Mouse (Mus musculus): ENCODE results near the gene Il12rb2. TPM values are rescaled to one million over a fixed set of nuclear protein-coding genes. Genes with fewer than 3 reads are reported as not detected.

Gene Il12rb2
- total and polyA plus RNA-seq, 2 experiments from 2014 or later = 0.61 TPM; not detected in 1

DNA sequence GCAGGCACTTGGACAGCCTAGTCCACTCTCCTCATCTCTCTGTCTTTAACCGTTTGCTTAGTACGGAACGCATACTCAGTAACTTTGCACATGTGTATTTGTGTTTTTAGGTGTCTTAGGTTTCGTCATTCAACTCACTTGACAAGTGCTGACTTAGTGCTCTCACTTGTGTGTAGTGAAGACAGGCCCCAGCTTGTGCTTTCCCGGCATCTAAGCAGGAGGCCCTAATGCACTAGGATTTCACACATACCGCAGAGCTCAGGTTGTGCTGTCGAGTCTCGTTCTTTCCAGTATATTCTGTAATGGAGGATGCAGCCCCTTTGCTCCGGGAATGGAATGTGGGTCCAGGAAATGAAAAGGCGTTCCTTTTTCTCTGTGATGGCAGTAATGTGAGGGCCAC is 72.8 kb downstream of the Il12rb2 start:
- Histone ChIP-seq H3K9ac (replicated peaks; ENCODE audit: low read depth, low read length) (no peak overlapping the region), H3K36me3 (replicated peaks; ENCODE audit: control insufficient read depth, insufficient read depth, low read length) (no peaks in the 10 kb centered on the region), H3K4me3 (ENCODE audit: low read depth, low read length) (no peak overlapping the region), H3K9me3 (replicated peaks; ENCODE audit: control insufficient read depth, low read length) (no peaks in the 10 kb centered on the region), H3K4me1 (ENCODE audit: control insufficient read depth, insufficient read depth) (0 out of 2 replicates have a peak, but pooled peaks cover 17% of the 10 kb centered on the region), H3K27ac (ENCODE audit: low read depth) (no peak overlapping the region), H3K4me2 (ENCODE audit: low read depth, low read length) (no peak overlapping the region), H3K27me3 (ENCODE audit: control insufficient read depth, insufficient read depth, low read length) (no peaks in the 10 kb centered on the region)
- TF ChIP-seq CTCF (IDR thresholded peaks at IDR 0.05; ENCODE audit: low read depth) (no peak), EP300 (IDR thresholded peaks at IDR 0.05; ENCODE audit: low read depth) (no peak)
- 72% methylated on average over 10 of the region's 10 CpGs for WGBS
- ATAC-seq (ENCODE audit: insufficient read depth, low read depth) (no peak), DNase-seq (ENCODE audit: low spot score) (no peak)

DNA sequence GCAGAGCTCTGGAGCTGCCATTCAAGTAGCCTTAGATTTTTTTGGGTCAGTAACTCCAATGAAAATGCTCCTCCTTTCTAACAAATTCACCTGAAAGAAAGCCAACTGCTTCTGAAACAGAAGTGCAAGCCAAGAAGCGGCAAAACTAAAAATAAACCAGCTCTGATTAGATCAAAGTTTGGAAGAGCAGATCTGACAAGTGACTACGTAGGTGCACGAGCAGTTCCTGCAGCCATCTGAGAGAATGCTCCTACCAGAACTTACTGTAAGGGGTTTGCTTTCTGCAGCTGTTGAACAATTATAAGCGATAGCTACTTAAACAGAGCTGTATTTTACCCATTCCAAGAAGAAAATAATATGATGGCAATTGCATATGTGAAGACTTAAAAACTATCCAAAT is 73.5 kb downstream of the Il12rb2 start:
- Histone ChIP-seq H3K4me1 (ENCODE audit: control insufficient read depth, insufficient read depth) (0 out of 2 replicates have a peak, but pooled peaks cover 17% of the 10 kb centered on the region), H3K27me3 (ENCODE audit: control insufficient read depth, insufficient read depth, low read length) (no peaks in the 10 kb centered on the region), H3K4me2 (ENCODE audit: low read depth, low read length) (no peak overlapping the region), H3K9ac (replicated peaks; ENCODE audit: low read depth, low read length) (no peak overlapping the region), H3K4me3 (ENCODE audit: low read depth, low read length) (no peak overlapping the region), H3K9me3 (replicated peaks; ENCODE audit: control insufficient read depth, low read length) (no peaks in the 10 kb centered on the region), H3K36me3 (replicated peaks; ENCODE audit: control insufficient read depth, insufficient read depth, low read length) (no peaks in the 10 kb centered on the region), H3K27ac (ENCODE audit: low read depth) (no peak overlapping the region)
- no peak for DNase-seq (ENCODE audit: low spot score)
- no peak for TF ChIP-seq CTCF (IDR thresholded peaks at IDR 0.05; ENCODE audit: low read depth)
- TF ChIP-seq EP300 (IDR thresholded peaks at IDR 0.05; ENCODE audit: low read depth) = no peak
- ATAC-seq (ENCODE audit: insufficient read depth, low read depth) = no peak
- 65% methylated on average over 4 of the region's 4 CpGs for WGBS

DNA sequence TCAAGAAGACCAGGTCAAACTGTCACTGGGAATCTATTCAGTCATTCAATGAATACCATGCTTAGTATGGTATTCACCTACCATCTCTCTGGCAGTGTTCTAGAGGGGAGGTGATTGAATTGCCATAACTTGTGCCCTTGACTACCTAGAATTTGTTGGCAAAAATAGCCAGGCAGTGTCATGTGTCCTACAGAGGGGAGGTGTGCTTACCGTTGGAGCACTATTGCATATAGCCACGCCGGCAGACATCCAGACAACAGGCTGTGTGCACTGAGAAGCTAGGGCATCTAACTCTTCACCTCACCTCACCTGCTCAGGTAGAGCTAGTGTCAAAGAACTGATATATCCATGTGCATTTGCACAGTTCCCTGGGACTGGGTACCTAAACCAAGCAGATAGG is 74.8 kb downstream of the Il12rb2 start:
- no peak overlapping the region for H3K4me3 ChIP-seq (ENCODE audit: low read depth, low read length)
- no peaks in the 10 kb centered on the region for H3K9me3 ChIP-seq (replicated peaks; ENCODE audit: control insufficient read depth, low read length)
- H3K36me3 ChIP-seq (replicated peaks; ENCODE audit: control insufficient read depth, insufficient read depth, low read length) = no peaks in the 10 kb centered on the region
- no peaks in the 10 kb centered on the region for H3K27me3 ChIP-seq (ENCODE audit: control insufficient read depth, insufficient read depth, low read length)
- H3K4me2 ChIP-seq (ENCODE audit: low read depth, low read length) = no peak overlapping the region
- no peak for DNase-seq (ENCODE audit: low spot score)
- ATAC-seq (ENCODE audit: insufficient read depth, low read depth) = no peak
- H3K4me1 ChIP-seq (ENCODE audit: control insufficient read depth, insufficient read depth) = 0 out of 2 replicates have a peak, but pooled peaks cover 17% of the 10 kb centered on the region
- H3K9ac ChIP-seq (replicated peaks; ENCODE audit: low read depth, low read length) = no peak overlapping the region
- 62% methylated on average over 3 of the region's 3 CpGs for WGBS
- no peak overlapping the region for H3K27ac ChIP-seq (ENCODE audit: low read depth)
- TF ChIP-seq EP300 (IDR thresholded peaks at IDR 0.05; ENCODE audit: low read depth) = no peak
- TF ChIP-seq CTCF (IDR thresholded peaks at IDR 0.05; ENCODE audit: low read depth) = no peak

DNA sequence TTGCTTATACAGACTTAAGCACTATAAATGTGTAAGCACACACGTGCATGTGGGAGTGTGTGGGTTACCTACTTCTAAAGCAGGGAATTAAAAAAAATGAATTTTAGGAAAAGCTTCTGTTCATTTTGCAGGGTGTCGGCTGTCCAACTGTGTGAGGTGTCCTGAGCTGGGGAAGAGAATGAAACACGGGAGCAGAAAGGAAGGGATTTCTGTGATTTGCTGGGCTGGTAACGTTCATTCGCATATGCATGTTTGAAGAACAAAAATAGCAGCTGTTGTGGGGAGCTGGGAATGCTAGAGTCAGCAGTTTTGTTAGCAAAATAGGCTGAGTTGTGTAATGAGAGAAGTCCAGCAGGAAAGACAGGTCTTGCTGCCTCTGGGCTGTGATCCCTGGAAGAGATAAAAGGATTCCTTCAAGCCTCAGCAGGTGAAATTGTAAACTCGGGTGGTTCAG is 75.3 kb downstream of the Il12rb2 start:
- H3K4me2 ChIP-seq (ENCODE audit: low read depth, low read length) = no peak overlapping the region
- TF ChIP-seq EP300 (IDR thresholded peaks at IDR 0.05; ENCODE audit: low read depth) (no peak), CTCF (IDR thresholded peaks at IDR 0.05; ENCODE audit: low read depth) (no peak)
- H3K36me3 ChIP-seq (replicated peaks; ENCODE audit: control insufficient read depth, insufficient read depth, low read length) = no peaks in the 10 kb centered on the region
- ATAC-seq (ENCODE audit: insufficient read depth, low read depth) = peak; percentile 17; the same call in 1 of the 2 replicates
- H3K27me3 ChIP-seq (ENCODE audit: control insufficient read depth, insufficient read depth, low read length) = no peaks in the 10 kb centered on the region
- H3K27ac ChIP-seq (ENCODE audit: low read depth) = no peak overlapping the region; the same call in 1 of the 2 replicates
- H3K9me3 ChIP-seq (replicated peaks; ENCODE audit: control insufficient read depth, low read length) = no peaks in the 10 kb centered on the region
- H3K4me3 ChIP-seq (ENCODE audit: low read depth, low read length) = no peak overlapping the region
- whole genome bisulfite sequencing = 37% methylated on average over 6 of the region's 6 CpGs
- no peak for DNase-seq (ENCODE audit: low spot score)
- no peak overlapping the region for H3K9ac ChIP-seq (replicated peaks; ENCODE audit: low read depth, low read length)
- 0 out of 2 replicates have a peak, but pooled peaks cover 17% of the 10 kb centered on the region for H3K4me1 ChIP-seq (ENCODE audit: control insufficient read depth, insufficient read depth)

DNA sequence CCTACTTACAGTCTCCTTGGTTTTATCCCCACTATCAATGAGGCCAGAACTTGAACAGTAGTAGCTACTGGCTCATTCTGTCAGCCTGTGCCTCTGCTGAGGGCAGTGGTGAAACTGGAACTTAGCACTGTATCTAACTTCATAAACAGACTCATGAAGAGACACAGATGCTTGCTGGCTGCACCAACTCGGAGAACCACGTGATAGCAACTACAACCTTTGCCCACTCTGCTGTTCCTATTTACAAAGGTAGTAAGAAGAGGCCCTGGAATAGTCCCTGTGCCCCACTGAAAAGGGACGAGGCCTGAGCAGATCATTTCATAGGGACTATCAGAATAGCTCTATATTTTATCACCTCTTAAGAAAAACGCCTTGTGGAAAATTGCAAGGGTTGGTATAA is 75.7 kb downstream of the Il12rb2 start:
- no peaks in the 10 kb centered on the region for H3K36me3 ChIP-seq (replicated peaks; ENCODE audit: control insufficient read depth, insufficient read depth, low read length)
- H3K9ac ChIP-seq (replicated peaks; ENCODE audit: low read depth, low read length) = no peak overlapping the region
- ATAC-seq (ENCODE audit: insufficient read depth, low read depth) (no peak), DNase-seq (ENCODE audit: low spot score) (no peak)
- TF ChIP-seq EP300 (IDR thresholded peaks at IDR 0.05; ENCODE audit: low read depth) (no peak), CTCF (IDR thresholded peaks at IDR 0.05; ENCODE audit: low read depth) (no peak)
- H3K4me2 ChIP-seq (ENCODE audit: low read depth, low read length) = no peak overlapping the region
- H3K27ac ChIP-seq (ENCODE audit: low read depth) = no peak overlapping the region; the same call in 1 of the 2 replicates
- WGBS = 47% methylated on average over 4 of the region's 4 CpGs
- no peak overlapping the region for H3K4me3 ChIP-seq (ENCODE audit: low read depth, low read length)
- H3K9me3 ChIP-seq (replicated peaks; ENCODE audit: control insufficient read depth, low read length) = no peaks in the 10 kb centered on the region
- no peaks in the 10 kb centered on the region for H3K27me3 ChIP-seq (ENCODE audit: control insufficient read depth, insufficient read depth, low read length)
- 0 out of 2 replicates have a peak, but pooled peaks cover 17% of the 10 kb centered on the region for H3K4me1 ChIP-seq (ENCODE audit: control insufficient read depth, insufficient read depth)

DNA sequence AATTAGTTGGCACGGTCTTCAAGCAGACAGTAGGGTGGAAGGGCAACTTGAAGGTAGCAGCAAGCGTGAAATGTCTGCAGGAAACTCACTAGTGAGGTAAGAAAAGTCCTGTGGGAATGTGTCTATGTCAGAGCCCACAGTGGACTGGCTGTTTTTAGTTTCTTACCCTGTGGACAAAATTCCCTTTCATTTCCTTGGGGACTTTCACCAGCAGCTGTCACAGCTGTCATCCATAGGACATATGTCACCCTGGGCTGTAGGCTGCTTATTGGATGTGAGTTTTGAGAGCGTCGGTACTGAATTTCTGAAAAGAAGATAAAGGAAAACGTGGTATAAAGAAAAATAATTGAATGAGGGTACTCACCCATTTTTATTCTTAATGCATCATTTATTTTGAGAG is 77.2 kb downstream of the Il12rb2 start:
- Histone ChIP-seq H3K4me1 (ENCODE audit: control insufficient read depth, insufficient read depth) (0 out of 2 replicates have a peak, but pooled peaks cover 17% of the 10 kb centered on the region), H3K27ac (ENCODE audit: low read depth) (no peak overlapping the region), H3K4me3 (ENCODE audit: low read depth, low read length) (no peak overlapping the region), H3K4me2 (ENCODE audit: low read depth, low read length) (no peak overlapping the region), H3K9me3 (replicated peaks; ENCODE audit: control insufficient read depth, low read length) (no peaks in the 10 kb centered on the region), H3K9ac (replicated peaks; ENCODE audit: low read depth, low read length) (no peak overlapping the region), H3K27me3 (ENCODE audit: control insufficient read depth, insufficient read depth, low read length) (no peaks in the 10 kb centered on the region), H3K36me3 (replicated peaks; ENCODE audit: control insufficient read depth, insufficient read depth, low read length) (no peaks in the 10 kb centered on the region)
- ATAC-seq (ENCODE audit: insufficient read depth, low read depth) = no peak
- TF ChIP-seq CTCF (IDR thresholded peaks at IDR 0.05; ENCODE audit: low read depth) (no peak), EP300 (IDR thresholded peaks at IDR 0.05; ENCODE audit: low read depth) (no peak)
- 78% methylated on average over 5 of the region's 5 CpGs for WGBS
- DNase-seq (ENCODE audit: low spot score) = no peak
